Mouse (Mus musculus) monocyte, adult 59 days (primary cell): Measurements from ENCODE around the gene Galp. TPM values are rescaled to one million over a fixed set of nuclear protein-coding genes. Genes with fewer than 3 reads are reported as not detected.

Experiments used
- total RNA-seq, 2 experiments: library from RNA; stranded (reverse); gene quantifications; one replicate each; pipeline ENCODE4 v1.2.4; 2023

The Galp gene
- not detected for total RNA-seq

GRCm38 (mm10) chr7:6196790-6197189 lies at the start of gene Galp:
Gene Galp, plus strand, starts transcription at chr7:6197090.

GRCm38 (mm10) chr7:6155901-6156411 lies 40.9 kb upstream of the Galp start, which contains the start of gene Zfp787:
Gene Zfp787, minus strand, starts transcription at chr7:6155997.

GRCm38 (mm10) chr7:6172006-6172649 lies 24.8 kb upstream of the Galp start, which contains the start of gene Zfp444:
Gene Zfp444, plus strand, starts transcription at chr7:6172226.

GRCm38 (mm10) chr7:6221978-6222377 lies 25.1 kb downstream of the Galp start, which contains the start of gene Zscan5b:
Gene Zscan5b, plus strand, starts transcription at chr7:6222278.

GRCm38 (mm10) chr7:6252410-6252809 lies 55.5 kb downstream of the Galp start, which contains the start of gene Epp13:
Gene Epp13, plus strand, starts transcription at chr7:6252710.

Other genes starting within 250 kb of the Galp start
- gene Vmn1r65, start 186.1 kb upstream of the Galp start, total RNA-seq = not detected
- gene Nlrp4c, start 151.9 kb upstream of the Galp start, total RNA-seq = not detected
- 10 to 100 TPM; 37.2 to 39.0 TPM for gene Zfp787, start 41.1 kb upstream of the Galp start, total RNA-seq
- 10 to 100 TPM; 13.3 to 15.6 TPM for gene Zfp444, start 24.9 kb upstream of the Galp start, total RNA-seq
- gene Zscan5b, start 25.2 kb downstream of the Galp start, total RNA-seq = not detected
- not detected for gene Epp13, start 55.6 kb downstream of the Galp start, total RNA-seq
- gene Zfp667, start 89.5 kb downstream of the Galp start, total RNA-seq = 1 to 10 TPM; 1.7 to 3.0 TPM
- 1 to 10 TPM; 1.4 to 1.9 TPM for gene Zfp583, start 134.2 kb downstream of the Galp start, total RNA-seq
- not detected for gene Gm3854, start 146.7 kb downstream of the Galp start, total RNA-seq
- gene Zfp78, start 166.2 kb downstream of the Galp start, total RNA-seq = 1 to 10 TPM in 1 of 2 experiments, under 1 TPM in 1; 0.89 to 1.9 TPM
- 1 to 10 TPM; 1.9 to 2.9 TPM for gene Zfp28, start 186.2 kb downstream of the Galp start, total RNA-seq
- gene Smim17, start 201.6 kb downstream of the Galp start, total RNA-seq = not detected
- not detected for gene Gm20715, start 213.2 kb downstream of the Galp start, total RNA-seq
- gene Olfr1344, start 241.6 kb downstream of the Galp start, total RNA-seq = not detected